Mouse (Mus musculus) gastrocnemius, postnatal 14 days (tissue): ENCODE measurements around the gene Slit2. TPM values are rescaled to one million over a fixed set of nuclear protein-coding genes. Genes with fewer than 3 reads are reported as not detected.

Experiments used
- DNase-seq: peaks from one replicate; pipeline ENCODE4 v3.0.0; 2021; ENCODE audit warnings: mixed read lengths
- intact Hi-C: fragments of 180-260 bp; cut with DNase I; formaldehyde crosslinking; loops from one replicate; pipeline ENCODE4 v1.15.1; 2025; ENCODE audit warnings: low total_unique reads
- microRNA-seq, 2 experiments: library from miRNA; unstranded; fragments of <30 nt; microRNA quantifications; one replicate each; pipeline ENCODE4 v1.2.0; 2021
- total RNA-seq, 2 experiments: library from RNA; stranded (reverse); gene quantifications; 2 replicates each; pipeline ENCODE4 v1.2.3; 2021

The Slit2 gene
- total RNA-seq, 2 experiments from 2014 or later = 2.2 to 2.6 TPM

GRCm38 (mm10) chr5:48340808-48341433 lies 358.0 kb downstream of the Slit2 start:
- no peak for DNase-seq
- intact Hi-C loops = no loop called here

GRCm38 (mm10) chr5:48345095-48345982 lies 362.4 kb downstream of the Slit2 start:
- no peak for DNase-seq
- intact Hi-C loops = no loop called here

GRCm38 (mm10) chr5:48345983-48346648 lies 363.2 kb downstream of the Slit2 start:
- intact Hi-C loops = no loop called here
- DNase-seq = no peak

- no peak for DNase-seq
- intact Hi-C loops = no loop called here
These were observed 366.4 kb downstream of the Slit2 start for GRCm38 (mm10) chr5:48349309-48349708.

Small RNA genes lying within 50 kb of the gene (microRNA-seq; reads per million reads assigned to microRNA genes)
- 1.9 to 4.0 reads per million in 2 experiments for gene Mir218-1
